Mouse (Mus musculus) liver, postnatal 0 days (tissue): ENCODE data around the gene Slc5a10. TPM values are rescaled to one million over a fixed set of nuclear protein-coding genes. Genes with fewer than 3 reads are reported as not detected.

Experiments used
- ATAC-seq: fragments of 200-750 bp; cut with Nextera tagmentation; 2 replicates; pipeline ENCODE4 v1.8.0; 2017; ENCODE audit warnings: mild to moderate bottlenecking, moderate library complexity
- DNase-seq: peaks from one replicate; pipeline ENCODE4 v3.0.0-alpha.2; 2016
- H3K27ac ChIP-seq: fragments of 300-500 bp; sonication (generic); 2 replicates; pipeline ENCODE4 v1.5.1; 2014; ENCODE audit warnings: antibody characterized with exemption, moderate library complexity, mild to moderate bottlenecking, low read depth
- H3K27me3 ChIP-seq: fragments of 300-500 bp; sonication (generic); 2 replicates; pipeline ENCODE4 v1.6.1; 2014; ENCODE audit warnings: low read length, control low read depth, mixed read lengths; ENCODE audit not compliant: insufficient read depth
- H3K36me3 ChIP-seq: fragments of 300-500 bp; sonication (generic); replicated peaks from 2 replicates; pipeline ENCODE4 v1.6.1; 2014; ENCODE audit warnings: mild to moderate bottlenecking, control low read depth, low read length, moderate library complexity, mixed read lengths; ENCODE audit not compliant: insufficient read depth
- H3K4me1 ChIP-seq: fragments of 300-500 bp; sonication (generic); 2 replicates; pipeline ENCODE4 v1.6.1; 2014; ENCODE audit warnings: antibody characterized with exemption, mild to moderate bottlenecking, control low read depth; ENCODE audit not compliant: insufficient read depth
- H3K4me2 ChIP-seq: fragments of 300-500 bp; sonication (generic); 2 replicates; pipeline ENCODE4 v1.6.1; 2014; ENCODE audit warnings: low read depth, mild to moderate bottlenecking, low read length, moderate library complexity, mixed read lengths
- H3K4me3 ChIP-seq: fragments of 300-500 bp; sonication (generic); 2 replicates; pipeline ENCODE4 v1.5.1; 2014; ENCODE audit warnings: low read depth, low read length
- H3K9ac ChIP-seq: fragments of 300-500 bp; sonication (generic); replicated peaks from 2 replicates; pipeline ENCODE4 v1.6.1; 2014; ENCODE audit warnings: mild to moderate bottlenecking, moderate library complexity
- H3K9me3 ChIP-seq: fragments of 300-500 bp; sonication (generic); 2 replicates; pipeline ENCODE4 v1.6.1; 2016; ENCODE audit warnings: mild to moderate bottlenecking, control low read depth, low read length, mixed read lengths
- CTCF ChIP-seq: sonication (generic); IDR thresholded peaks from 2 replicates; pipeline ENCODE4 v1.5.1; 2016; ENCODE audit warnings: antibody characterized with exemption, low read depth
- EP300 ChIP-seq: IDR thresholded peaks from 2 replicates; pipeline ENCODE4 v1.6.1; 2016; ENCODE audit warnings: antibody characterized with exemption, low read depth, mild to moderate bottlenecking
- WGBS: fragments of 180-500 bp; shearing (Covaris S2); extraction: QIAGEN DNeasy Blood & Tissue Kit; methylation state at CpG from one replicate; pipeline ENCODE4 v1.1.7; 2014; ENCODE audit not compliant: insufficient replicate concordance; 5-methylcytosine and 5-hydroxymethylcytosine counted together
- polyA plus RNA-seq: library from polyadenylated mRNA; unstranded; fragments of >200 nt; fragmentation: Nextera tagmentation; extraction: Ambion mirVana; gene quantifications from 2 replicates; pipeline ENCODE4 v1.2.1, GENCODE M21; 2015

Gene Slc5a10
- polyA plus RNA-seq, 1 experiment from 2014 or later: not detected

GRCm38 (mm10) chr11:61686906-61687453, 33.6 kb downstream of the Slc5a10 start:
- ATAC-seq: no peak
- no peak overlapping the region; the same call in 1 of the 2 replicates for H3K9ac ChIP-seq
- TF ChIP-seq EP300: no peak
- no peak for TF ChIP-seq CTCF
- H3K4me1 ChIP-seq: peaks cover 35% of the 10 kb centered on the region
- peak overlapping the region; percentile 60 for H3K27ac ChIP-seq
- H3K4me3 ChIP-seq: peak overlapping the region; percentile 61
- peak overlapping the region; percentile 85 for H3K4me2 ChIP-seq
- H3K36me3 ChIP-seq: no peaks in the 10 kb centered on the region
- 55% methylated on average over 10 of the region's 10 CpGs for WGBS
- no peaks in the 10 kb centered on the region for H3K9me3 ChIP-seq
- DNase-seq: peak; percentile 38
- peaks cover 12% of the 10 kb centered on the region; the same call in 1 of the 2 replicates for H3K27me3 ChIP-seq

GRCm38 (mm10) chr11:61686141-61686540, 34.5 kb downstream of the Slc5a10 start:
- peak overlapping the region; percentile 85 for H3K4me2 ChIP-seq
- DNase-seq (peak; percentile 49), ATAC-seq (peak; percentile 65)
- peak overlapping the region; percentile 61 for H3K4me3 ChIP-seq
- no peaks in the 10 kb centered on the region for H3K9me3 ChIP-seq
- peak overlapping the region; percentile 61 for H3K9ac ChIP-seq
- H3K4me1 ChIP-seq: peaks cover 35% of the 10 kb centered on the region
- TF ChIP-seq EP300: peak; percentile 90
- no peak for TF ChIP-seq CTCF
- H3K36me3 ChIP-seq: no peaks in the 10 kb centered on the region
- WGBS: 27% methylated on average over 2 of the region's 2 CpGs
- peak overlapping the region; percentile 60 for H3K27ac ChIP-seq
- H3K27me3 ChIP-seq: peaks cover 12% of the 10 kb centered on the region; the same call in 1 of the 2 replicates

GRCm38 (mm10) chr11:61685119-61685725, 35.4 kb downstream of the Slc5a10 start:
- ATAC-seq: no peak
- Histone ChIP-seq H3K9ac (peak overlapping the region; percentile 61), H3K27me3 (peaks cover 12% of the 10 kb centered on the region; the same call in 1 of the 2 replicates), H3K9me3 (no peaks in the 10 kb centered on the region), H3K4me1 (peaks cover 35% of the 10 kb centered on the region), H3K4me2 (peak overlapping the region; percentile 85), H3K36me3 (no peaks in the 10 kb centered on the region), H3K4me3 (peak overlapping the region; percentile 61), H3K27ac (peak overlapping the region; percentile 60; the same call in 1 of the 2 replicates)
- WGBS: 54% methylated on average over 8 of the region's 8 CpGs
- no peak for TF ChIP-seq CTCF
- no peak for TF ChIP-seq EP300
- DNase-seq: no peak

GRCm38 (mm10) chr11:61683907-61684731, 36.5 kb downstream of the Slc5a10 start, which contains the start of gene Fam83g:
Gene Fam83g, plus strand, starts transcription at chr11:61684091.
- 1% methylated on average over 72 of the region's 76 CpGs for WGBS
- Histone ChIP-seq H3K4me1 (peaks cover 35% of the 10 kb centered on the region), H3K36me3 (no peaks in the 10 kb centered on the region), H3K9me3 (no peaks in the 10 kb centered on the region), H3K4me3 (peak within 1 kb of the TSS; percentile 61), H3K27ac (peak within 1 kb of the TSS; percentile 60; the same call in 1 of the 2 replicates), H3K9ac (peak within 1 kb of the TSS; percentile 61), H3K27me3 (peaks cover 12% of the 10 kb centered on the region; the same call in 1 of the 2 replicates), H3K4me2 (peak within 1 kb of the TSS; percentile 85)
- ATAC-seq: peak; percentile 85
- DNase-seq: peak; percentile 93
- no peak for TF ChIP-seq CTCF
- TF ChIP-seq EP300: no peak

- TF ChIP-seq EP300 (no peak), CTCF (no peak)
- DNase-seq (no peak), ATAC-seq (no peak)
- Histone ChIP-seq H3K36me3 (no peaks in the 10 kb centered on the region), H3K9ac (no peak overlapping the region), H3K9me3 (no peaks in the 10 kb centered on the region), H3K4me2 (no peak overlapping the region), H3K27ac (no peak overlapping the region), H3K27me3 (peaks cover 16% of the 10 kb centered on the region; the same call in 1 of the 2 replicates), H3K4me3 (no peak overlapping the region), H3K4me1 (peaks cover 12% of the 10 kb centered on the region)
- WGBS: 60% methylated on average over 4 of the region's 4 CpGs
Observed at GRCm38 (mm10) chr11:61679091-61679866, 41.3 kb downstream of the Slc5a10 start.

GRCm38 (mm10) chr11:61677709-61678108, 42.9 kb downstream of the Slc5a10 start:
- Histone ChIP-seq H3K27ac (no peak overlapping the region), H3K4me3 (no peak overlapping the region), H3K9me3 (no peaks in the 10 kb centered on the region), H3K9ac (no peak overlapping the region), H3K4me2 (no peak overlapping the region), H3K27me3 (peaks cover 17% of the 10 kb centered on the region; the same call in 1 of the 2 replicates), H3K36me3 (no peaks in the 10 kb centered on the region), H3K4me1 (no peaks in the 10 kb centered on the region)
- TF ChIP-seq CTCF (no peak), EP300 (no peak)
- 68% methylated on average over 4 of the region's 4 CpGs for WGBS
- no peak for ATAC-seq
- no peak for DNase-seq
